Mouse (Mus musculus): ENCODE data around the gene Arhgef17.

- TF ChIP-seq CTCF (IDR thresholded peaks at IDR 0.05; ENCODE audit: low read depth, low read length) (no peak), POLR2AphosphoS5 (IDR thresholded peaks at IDR 0.05; ENCODE audit: insufficient replicate concordance, low read depth, low read length) (no peak), GATA1 (IDR thresholded peaks at IDR 0.05; ENCODE audit: borderline replicate concordance, low read length) (no peak), TAL1 (conservative IDR thresholded peaks at IDR 0.05; ENCODE audit: low read depth, low read length) (no peak), GATA2 (IDR thresholded peaks at IDR 0.05; ENCODE audit: borderline replicate concordance, low read depth, low read length) (no peak)
Observed at GRCm38 (mm10) chr7:100924674-100925445, 7.0 kb downstream of the Arhgef17 start.

Data from G1E (cell line).